Mouse (Mus musculus): ENCODE results near the gene Timm9. TPM values are rescaled to one million over a fixed set of nuclear protein-coding genes. Genes with fewer than 3 reads are reported as not detected.

Timm9 gene
- total and polyA plus RNA-seq, 3 experiments = 77.3 to 127 (median 82.8) TPM

- dilution Hi-C loops (cut with MboI; ENCODE audit: extremely low pct_ligation_motif_present, extremely low pct_unique_long_range_greater_than_20kb, low sequenced_read_pairs) = no loop called here
- H3K4me2 ChIP-seq (ENCODE audit: insufficient read depth, low read depth, poor library complexity, severe bottlenecking) = no peak overlapping the region
- H3K9ac ChIP-seq (ENCODE audit: insufficient read depth, low read depth) = no peak overlapping the region
- no peaks in the 10 kb centered on the region for H3K79me2 ChIP-seq (replicated peaks; ENCODE audit: control insufficient read depth, extremely low read depth, insufficient read depth, poor library complexity, severe bottlenecking)
- H3K27me3 ChIP-seq (replicated peaks) = no peaks in the 10 kb centered on the region
- no peak overlapping the region for H3K27ac ChIP-seq (ENCODE audit: insufficient read depth, low read depth)
- in situ Hi-C loops (cut with MboI; ENCODE audit: low pct_ligation_motif_present, low pct_unique_long_range_greater_than_20kb, low sequenced_read_pairs) = no loop called here
- no peak for DNase-seq (ENCODE audit: extremely low read depth)
- TF ChIP-seq CHD2 (IDR thresholded peaks at IDR 0.05; ENCODE audit: low read length) (no peak), JUND (conservative IDR thresholded peaks at IDR 0.05; ENCODE audit: low read depth, low read length) (no peak), E2F4 (IDR thresholded peaks at IDR 0.05; ENCODE audit: insufficient replicate concordance, low read depth, low read length) (no peak), RAD21 (IDR thresholded peaks at IDR 0.05; ENCODE audit: low read depth, low read length) (no peak), GABPA (IDR thresholded peaks at IDR 0.05; ENCODE audit: insufficient replicate concordance, low read depth, low read length) (no peak)
- H3K9me3 ChIP-seq (replicated peaks; ENCODE audit: low read length) = no peaks in the 10 kb centered on the region
- H3K4me3 ChIP-seq (replicated peaks in 1 of 3; ENCODE audit: low read depth in 2 of 3, low read length in 2 of 3, poor library complexity in 1 of 3) = no peak overlapping the region
- peaks cover 35 to 78% of the 10 kb centered on the region in 2 experiments for H3K36me3 ChIP-seq (replicated peaks in 1 of 2; ENCODE audit: control insufficient read depth in 1 of 2, insufficient read depth in 1 of 2, low read length in 1 of 2)
- H3K4me1 ChIP-seq (ENCODE audit: control insufficient read depth in 1 of 2, insufficient read depth in 2 of 2) = no peaks in the 10 kb centered on the region
Measured at GRCm38 (mm10) chr12:71157974-71158373, 21.5 kb upstream of the Timm9 start.

GRCm38 (mm10) chr12:71154979-71155378 lies 18.5 kb upstream of the Timm9 start:
- in situ Hi-C loops (cut with MboI; ENCODE audit: low pct_ligation_motif_present, low pct_unique_long_range_greater_than_20kb, low sequenced_read_pairs) (no loop called here), dilution Hi-C loops (cut with MboI; ENCODE audit: extremely low pct_ligation_motif_present, extremely low pct_unique_long_range_greater_than_20kb, low sequenced_read_pairs) (no loop called here)
- H3K9me3 ChIP-seq (replicated peaks; ENCODE audit: low read length) = no peaks in the 10 kb centered on the region
- no peak overlapping the region for H3K27ac ChIP-seq (ENCODE audit: insufficient read depth, low read depth)
- H3K4me1 ChIP-seq (ENCODE audit: control insufficient read depth in 1 of 2, insufficient read depth in 2 of 2) = no peaks in the 10 kb centered on the region
- H3K9ac ChIP-seq (ENCODE audit: insufficient read depth, low read depth) = no peak overlapping the region
- no peaks in the 10 kb centered on the region for H3K27me3 ChIP-seq (replicated peaks)
- H3K36me3 ChIP-seq (replicated peaks in 1 of 2; ENCODE audit: control insufficient read depth in 1 of 2, insufficient read depth in 1 of 2, low read length in 1 of 2) = peaks cover 36 to 80% of the 10 kb centered on the region in 2 experiments
- no peak overlapping the region for H3K4me3 ChIP-seq (replicated peaks in 1 of 3; ENCODE audit: low read depth in 2 of 3, low read length in 2 of 3, poor library complexity in 1 of 3)
- TF ChIP-seq UBTF (IDR thresholded peaks at IDR 0.05; ENCODE audit: low read depth, low read length) = no peak
- no peaks in the 10 kb centered on the region for H3K79me2 ChIP-seq (replicated peaks; ENCODE audit: control insufficient read depth, extremely low read depth, insufficient read depth, poor library complexity, severe bottlenecking)
- DNase-seq (ENCODE audit: extremely low read depth) = no peak
- H3K4me2 ChIP-seq (ENCODE audit: insufficient read depth, low read depth, poor library complexity, severe bottlenecking) = no peak overlapping the region

- no peak for DNase-seq (ENCODE audit: extremely low read depth)
- Histone ChIP-seq H3K9ac (ENCODE audit: insufficient read depth, low read depth) (no peak overlapping the region), H3K36me3 (replicated peaks in 1 of 2; ENCODE audit: control insufficient read depth in 1 of 2, insufficient read depth in 1 of 2, low read length in 1 of 2) (peaks cover 48 to 82% of the 10 kb centered on the region in 2 experiments), H3K4me2 (ENCODE audit: insufficient read depth, low read depth, poor library complexity, severe bottlenecking) (no peak overlapping the region), H3K27ac (ENCODE audit: insufficient read depth, low read depth) (no peak overlapping the region), H3K27me3 (replicated peaks) (no peaks in the 10 kb centered on the region), H3K4me3 (replicated peaks in 1 of 3; ENCODE audit: low read depth in 2 of 3, low read length in 2 of 3, poor library complexity in 1 of 3) (no peak overlapping the region), H3K4me1 (ENCODE audit: control insufficient read depth in 1 of 2, insufficient read depth in 2 of 2) (no peaks in the 10 kb centered on the region), H3K79me2 (replicated peaks; ENCODE audit: control insufficient read depth, extremely low read depth, insufficient read depth, poor library complexity, severe bottlenecking) (no peaks in the 10 kb centered on the region), H3K9me3 (replicated peaks; ENCODE audit: low read length) (no peaks in the 10 kb centered on the region)
- no peak for TF ChIP-seq IRF4 (IDR thresholded peaks at IDR 0.05; ENCODE audit: low read depth, low read length)
- TF ChIP-seq TCF12 (IDR thresholded peaks at IDR 0.05; ENCODE audit: low read depth, low read length) = no peak
- no peak for TF ChIP-seq TBP (conservative IDR thresholded peaks at IDR 0.05; ENCODE audit: low read depth, low read length)
- in situ Hi-C loops (cut with MboI; ENCODE audit: low pct_ligation_motif_present, low pct_unique_long_range_greater_than_20kb, low sequenced_read_pairs) = no loop called here
- dilution Hi-C loops (cut with MboI; ENCODE audit: extremely low pct_ligation_motif_present, extremely low pct_unique_long_range_greater_than_20kb, low sequenced_read_pairs) = no loop called here
Measured at GRCm38 (mm10) chr12:71150167-71150566, 13.7 kb upstream of the Timm9 start.

All from CH12.LX (cell line).